Mouse (Mus musculus) right cerebral cortex, adult 18-20 months (tissue): Measurements from ENCODE around the gene Supt4a.

ENCODE experiments used
- DNase-seq: peaks from one replicate; pipeline ENCODE4 v3.0.0; 2022; ENCODE audit warnings: mixed read lengths

Gene Supt4a

DNA sequence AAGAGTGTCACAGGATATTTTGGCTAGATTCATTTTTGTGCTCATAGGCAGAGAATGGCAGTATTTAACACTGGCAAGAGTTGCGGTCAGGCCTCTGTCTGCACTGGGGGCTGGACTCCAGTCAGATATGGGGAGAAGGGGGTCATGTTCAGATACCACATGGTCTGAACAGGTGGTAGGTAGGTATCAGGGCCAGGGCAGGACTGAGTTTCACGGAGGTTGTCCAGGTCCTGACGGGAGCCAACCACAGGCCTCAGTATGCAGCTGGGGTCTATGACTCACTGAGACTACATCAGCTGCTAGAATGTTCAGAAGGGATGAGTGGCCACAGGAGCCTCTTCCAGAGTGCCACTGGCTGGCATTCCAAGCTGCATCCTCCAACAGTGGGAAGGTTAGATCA lies 35.0 kb downstream of the Supt4a start:
- DNase-seq = no peak

DNA sequence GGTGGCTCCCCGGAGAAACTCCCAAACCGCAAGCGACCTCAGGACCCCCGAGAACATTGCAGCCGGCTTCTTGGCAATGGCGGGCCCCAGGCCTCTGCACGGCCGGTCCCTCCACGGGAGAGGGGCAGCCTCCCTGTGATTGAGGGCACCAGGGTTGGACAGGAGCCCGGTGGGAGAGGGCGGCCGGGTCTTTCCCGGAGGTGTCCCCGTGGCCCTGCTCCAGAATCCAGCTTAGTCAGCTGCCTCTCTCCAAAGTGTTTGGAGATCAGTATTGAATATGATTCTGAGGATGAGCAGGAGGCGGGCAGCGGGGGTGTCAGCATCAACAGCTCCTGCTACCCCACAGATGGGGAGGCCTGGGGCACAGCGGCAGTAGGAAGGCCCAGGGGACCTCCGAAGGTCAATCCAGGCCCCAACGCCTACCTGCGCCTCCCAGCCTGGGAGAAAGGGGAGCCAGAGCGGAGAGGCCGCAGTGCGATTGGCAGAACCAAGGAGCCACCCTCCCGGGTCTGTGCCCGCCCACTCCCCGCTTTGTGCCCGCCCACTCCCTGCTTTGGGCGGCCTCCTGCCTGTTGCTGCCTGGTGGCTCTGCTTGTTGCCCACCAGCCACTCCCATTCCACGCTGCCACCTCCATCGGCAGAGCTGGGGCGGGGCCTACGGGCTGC lies 40.9 kb downstream of the Supt4a start:
- DNase-seq = peak; percentile 69

DNA sequence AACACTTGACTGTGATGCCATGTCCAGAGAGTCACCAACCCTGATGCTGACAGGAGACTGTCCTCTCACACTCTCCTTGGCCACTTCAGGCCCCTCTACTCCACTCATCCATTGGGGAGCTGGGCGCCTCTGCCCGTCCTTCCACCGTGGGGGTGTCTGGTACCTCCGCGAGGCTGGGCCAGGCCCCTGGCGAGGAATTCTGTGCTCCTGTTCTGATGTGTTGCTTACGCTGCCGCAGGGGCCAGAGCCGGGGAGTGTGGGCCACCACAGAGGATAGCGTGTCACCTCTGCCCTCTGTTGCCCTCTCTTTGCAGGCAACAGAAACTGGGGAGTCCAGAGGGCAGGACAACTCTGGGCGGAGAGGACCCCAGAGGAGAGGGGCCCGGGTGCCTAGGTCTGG lies 41.6 kb downstream of the Supt4a start:
- no peak for DNase-seq

DNA sequence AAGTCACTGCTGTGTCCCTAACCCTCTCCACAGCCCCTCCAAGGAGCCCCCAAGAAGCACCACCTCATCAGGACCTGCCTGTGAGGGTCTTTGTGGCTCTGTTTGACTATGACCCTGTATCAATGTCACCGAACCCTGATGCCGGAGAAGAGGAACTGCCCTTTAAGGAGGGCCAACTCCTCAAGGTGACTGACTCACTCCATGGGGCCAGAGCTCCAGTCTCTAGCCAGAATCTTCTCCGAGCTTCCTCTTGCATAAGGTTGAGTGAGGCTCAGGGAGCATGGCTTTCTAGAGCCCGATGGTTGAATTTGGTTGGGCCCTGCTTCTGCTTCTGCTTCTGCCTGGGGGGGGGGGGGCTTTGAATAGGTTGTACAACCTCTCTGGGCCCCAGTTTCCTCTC lies 42.0 kb downstream of the Supt4a start:
- no peak for DNase-seq

DNA sequence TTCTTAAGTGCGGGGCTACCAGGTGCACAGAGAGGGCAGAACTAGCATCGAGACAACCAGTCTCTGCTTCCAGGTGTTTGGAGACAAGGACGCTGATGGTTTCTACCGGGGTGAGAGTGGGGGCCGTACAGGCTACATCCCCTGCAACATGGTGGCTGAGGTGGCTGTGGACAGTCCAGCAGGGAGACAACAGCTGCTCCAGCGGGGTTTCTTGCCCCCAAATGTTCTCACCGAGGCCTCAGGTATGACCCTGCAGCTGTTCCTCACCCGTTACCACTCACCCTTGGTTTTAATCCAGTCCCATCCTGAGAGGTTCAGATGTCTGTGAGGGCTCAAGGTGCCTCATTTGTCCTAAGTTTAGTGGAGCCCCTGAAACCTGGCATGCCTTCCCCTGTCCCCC lies 42.8 kb downstream of the Supt4a start:
- no peak for DNase-seq

DNA sequence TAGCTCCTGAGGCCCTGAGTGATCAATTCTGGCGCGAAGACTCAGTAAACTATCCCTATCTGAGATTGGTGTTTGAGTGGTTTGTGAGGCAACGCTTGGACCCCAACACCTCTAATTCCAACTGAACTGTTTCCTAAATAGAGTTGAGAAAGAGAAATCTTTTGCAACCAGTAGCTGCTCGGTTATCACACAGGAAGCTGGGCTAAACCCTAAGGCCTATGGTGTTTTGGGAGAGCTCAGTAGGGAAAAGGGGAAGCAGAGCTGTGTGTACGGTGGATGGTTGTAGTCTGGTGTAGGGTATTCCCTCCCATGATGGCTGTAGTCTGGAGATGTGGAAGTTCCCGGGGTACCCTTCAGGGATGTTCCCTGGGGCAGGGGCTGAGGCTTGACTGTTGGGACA lies 52.7 kb downstream of the Supt4a start:
- no peak for DNase-seq
